Mouse (Mus musculus): ENCODE measurements at regions not wholly inside any gene's neighbourhood (a gene's known extent, or its start where the extent isn't known, plus 50 kb on each side); places are given as distances from the start of the nearest gene placed in this dataset.

DNA sequence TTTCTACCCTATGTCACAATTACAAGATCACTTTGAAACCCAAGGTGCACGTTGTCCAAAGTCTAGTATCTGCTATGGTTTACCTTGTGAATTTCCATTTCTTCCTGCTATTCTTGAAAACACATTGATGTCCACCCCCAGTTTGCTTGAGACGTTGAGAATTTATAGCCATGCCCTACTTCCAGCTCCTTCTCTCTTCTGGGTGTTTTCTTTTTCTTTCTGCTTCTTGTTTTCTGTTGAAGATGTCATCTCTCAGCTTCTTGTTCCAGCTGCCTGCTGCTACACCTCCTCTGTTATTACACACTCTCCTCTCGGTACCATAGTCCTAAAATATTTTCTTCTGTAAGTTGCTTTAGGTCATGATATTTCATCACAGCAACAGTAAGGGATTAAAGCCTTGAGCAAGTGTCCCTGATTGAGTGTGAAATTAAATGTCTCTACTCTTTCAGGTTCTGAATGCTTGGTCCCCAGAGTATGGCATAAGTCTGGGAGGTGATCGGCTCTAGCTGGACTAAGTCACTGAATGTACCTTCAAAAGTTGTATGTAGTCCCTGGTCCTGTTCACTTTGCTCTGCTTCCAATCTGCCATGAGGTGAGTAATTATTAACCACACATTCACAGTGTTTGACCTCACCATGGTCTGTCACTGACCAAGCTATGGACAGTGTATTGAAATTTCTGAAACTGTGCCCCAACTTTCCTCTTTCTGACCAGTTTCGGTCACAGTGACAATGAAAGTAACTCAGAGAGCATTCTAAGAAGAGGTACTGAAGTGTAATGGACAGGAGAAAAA, 718.1 kb downstream of the Epm2a start:
- Histone ChIP-seq H3K27ac (ENCODE audit: low read depth) (no peak overlapping the region), H3K36me3 (ENCODE audit: control insufficient read depth, insufficient read depth, low read length) (no peaks in the 10 kb centered on the region), H3K9me3 (ENCODE audit: control insufficient read depth, low read length) (no peaks in the 10 kb centered on the region), H3K9ac (ENCODE audit: low read length) (no peak overlapping the region), H3K4me3 (ENCODE audit: low read depth, low read length) (no peak overlapping the region), H3K4me2 (ENCODE audit: low read length) (no peak overlapping the region), H3K4me1 (replicated peaks; ENCODE audit: control insufficient read depth, insufficient read depth, low read length) (no peaks in the 10 kb centered on the region), H3K27me3 (replicated peaks; ENCODE audit: control insufficient read depth, insufficient read depth, low read length) (no peaks in the 10 kb centered on the region)
- DNase-seq (ENCODE audit: low spot score) (no peak), ATAC-seq (replicated peaks; ENCODE audit: low FRiP score, low TSS enrichment, low read depth) (no peak)
- WGBS = 81% methylated on average over 5 of the region's 5 CpGs

DNA sequence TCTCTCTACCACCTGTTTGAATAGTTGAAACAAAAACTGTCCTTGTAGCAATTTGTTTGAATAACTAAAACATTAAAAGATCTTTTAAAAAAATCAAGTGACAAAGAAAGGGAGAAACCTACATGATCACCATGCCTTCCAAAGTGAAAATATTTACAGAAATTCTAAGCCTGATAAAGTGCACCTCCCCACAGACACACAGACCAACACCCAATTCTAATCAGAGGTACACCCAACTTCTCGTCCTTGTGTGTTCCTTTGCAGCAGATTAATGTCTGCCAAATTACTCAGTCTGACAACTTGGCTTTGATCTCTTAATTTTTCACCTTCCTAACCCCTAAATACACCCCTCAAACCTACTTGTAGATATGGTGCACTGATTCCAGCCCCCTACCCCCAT, 719.1 kb downstream of the Epm2a start:
- no peaks in the 10 kb centered on the region for H3K27me3 ChIP-seq (replicated peaks; ENCODE audit: control insufficient read depth, insufficient read depth, low read length)
- ATAC-seq (replicated peaks; ENCODE audit: low FRiP score, low TSS enrichment, low read depth) (no peak), DNase-seq (ENCODE audit: low spot score) (no peak)
- no peak overlapping the region for H3K27ac ChIP-seq (ENCODE audit: low read depth)
- no peaks in the 10 kb centered on the region for H3K9me3 ChIP-seq (ENCODE audit: control insufficient read depth, low read length)
- no peak overlapping the region for H3K9ac ChIP-seq (ENCODE audit: low read length)
- no peak overlapping the region for H3K4me3 ChIP-seq (ENCODE audit: low read depth, low read length)
- H3K4me2 ChIP-seq (ENCODE audit: low read length) = no peak overlapping the region
- no peaks in the 10 kb centered on the region for H3K4me1 ChIP-seq (replicated peaks; ENCODE audit: control insufficient read depth, insufficient read depth, low read length)
- 54% methylated on average over 1 of the region's 1 CpGs for WGBS
- H3K36me3 ChIP-seq (ENCODE audit: control insufficient read depth, insufficient read depth, low read length) = no peaks in the 10 kb centered on the region

DNA sequence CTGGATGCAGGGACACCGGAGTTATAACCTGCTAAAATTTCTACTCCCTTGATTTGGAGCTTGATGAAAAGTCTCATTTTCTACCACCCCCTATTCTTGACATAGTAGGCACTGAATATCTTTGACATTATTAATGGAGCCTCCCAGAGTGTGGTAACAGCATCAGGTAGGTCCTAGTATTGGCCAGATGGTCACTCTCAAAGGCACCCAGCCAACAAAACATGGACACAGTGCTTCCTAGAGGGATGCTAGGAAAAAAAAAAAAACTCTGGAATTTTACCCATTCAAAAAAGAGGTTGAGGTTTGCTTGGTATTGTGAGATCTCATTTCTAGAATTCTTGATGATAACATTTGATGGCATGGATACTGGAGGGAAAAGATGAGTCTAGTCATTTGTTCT, 740.8 kb downstream of the Epm2a start:
- Histone ChIP-seq H3K9ac (ENCODE audit: low read length) (no peak overlapping the region), H3K27ac (ENCODE audit: low read depth) (no peak overlapping the region), H3K27me3 (replicated peaks; ENCODE audit: control insufficient read depth, insufficient read depth, low read length) (no peaks in the 10 kb centered on the region), H3K36me3 (ENCODE audit: control insufficient read depth, insufficient read depth, low read length) (no peaks in the 10 kb centered on the region), H3K4me2 (ENCODE audit: low read length) (no peak overlapping the region), H3K4me1 (replicated peaks; ENCODE audit: control insufficient read depth, insufficient read depth, low read length) (no peaks in the 10 kb centered on the region), H3K4me3 (ENCODE audit: low read depth, low read length) (no peak overlapping the region), H3K9me3 (ENCODE audit: control insufficient read depth, low read length) (no peaks in the 10 kb centered on the region)
- WGBS = 97% methylated on average over 1 of the region's 1 CpGs
- DNase-seq (ENCODE audit: low spot score) = no peak
- no peak for ATAC-seq (replicated peaks; ENCODE audit: low FRiP score, low TSS enrichment, low read depth)

DNA sequence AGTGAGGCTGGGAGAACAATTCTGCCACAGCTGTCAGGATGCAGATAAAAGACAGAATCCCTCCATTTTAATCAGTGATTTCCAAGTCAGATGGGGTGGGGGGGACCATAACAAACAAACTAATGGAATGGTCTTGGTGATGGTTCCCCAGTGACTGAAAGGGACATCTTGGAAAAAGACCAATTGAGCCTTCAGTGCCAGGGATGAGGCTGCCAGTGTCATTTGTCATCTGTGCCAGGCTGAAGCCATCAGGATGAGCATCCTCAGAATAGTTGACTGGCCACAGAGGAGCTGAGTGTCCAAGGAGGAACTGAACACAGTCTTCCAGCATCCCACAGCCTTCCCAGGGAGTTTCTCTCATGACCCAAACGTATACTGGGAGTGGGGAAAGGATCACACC, 749.3 kb downstream of the Epm2a start:
- Histone ChIP-seq H3K9me3 (ENCODE audit: control insufficient read depth, low read length) (no peaks in the 10 kb centered on the region), H3K36me3 (ENCODE audit: control insufficient read depth, insufficient read depth, low read length) (no peaks in the 10 kb centered on the region), H3K27me3 (replicated peaks; ENCODE audit: control insufficient read depth, insufficient read depth, low read length) (no peaks in the 10 kb centered on the region), H3K4me1 (replicated peaks; ENCODE audit: control insufficient read depth, insufficient read depth, low read length) (no peaks in the 10 kb centered on the region), H3K4me3 (ENCODE audit: low read depth, low read length) (no peak overlapping the region), H3K4me2 (ENCODE audit: low read length) (no peak overlapping the region), H3K9ac (ENCODE audit: low read length) (no peak overlapping the region), H3K27ac (ENCODE audit: low read depth) (no peak overlapping the region)
- WGBS = 60% methylated on average over 1 of the region's 1 CpGs
- ATAC-seq (replicated peaks; ENCODE audit: low FRiP score, low TSS enrichment, low read depth) = no peak
- no peak for DNase-seq (ENCODE audit: low spot score)

DNA sequence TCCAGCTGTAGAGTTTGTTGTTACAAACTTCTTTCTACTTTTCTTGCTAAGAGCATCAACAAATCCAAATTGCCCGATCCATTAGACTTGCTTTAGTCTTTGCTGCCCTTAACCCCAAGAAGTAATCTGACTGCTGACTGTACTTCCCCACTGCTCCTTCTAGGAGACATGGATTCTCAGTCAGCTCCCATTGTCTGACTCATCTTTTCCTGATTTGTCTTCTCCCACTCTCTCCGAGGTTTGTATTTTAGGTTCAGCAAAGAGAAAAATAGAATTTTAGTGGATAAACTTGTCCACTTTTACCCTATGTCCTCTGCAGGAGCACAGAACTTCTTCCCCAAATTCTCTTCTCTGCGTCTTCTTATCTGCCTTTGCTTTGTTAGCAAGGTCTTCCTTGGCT, 753.5 kb downstream of the Epm2a start:
- no peak overlapping the region for H3K4me2 ChIP-seq (ENCODE audit: low read length)
- WGBS = 86% methylated on average over 3 of the region's 3 CpGs
- no peak overlapping the region for H3K27ac ChIP-seq (ENCODE audit: low read depth)
- H3K9me3 ChIP-seq (ENCODE audit: control insufficient read depth, low read length) = no peaks in the 10 kb centered on the region
- DNase-seq (ENCODE audit: low spot score) (no peak), ATAC-seq (replicated peaks; ENCODE audit: low FRiP score, low TSS enrichment, low read depth) (no peak)
- no peak overlapping the region for H3K9ac ChIP-seq (ENCODE audit: low read length)
- H3K4me3 ChIP-seq (ENCODE audit: low read depth, low read length) = no peak overlapping the region
- H3K36me3 ChIP-seq (ENCODE audit: control insufficient read depth, insufficient read depth, low read length) = no peaks in the 10 kb centered on the region
- no peaks in the 10 kb centered on the region for H3K27me3 ChIP-seq (replicated peaks; ENCODE audit: control insufficient read depth, insufficient read depth, low read length)
- H3K4me1 ChIP-seq (replicated peaks; ENCODE audit: control insufficient read depth, insufficient read depth, low read length) = no peaks in the 10 kb centered on the region

DNA sequence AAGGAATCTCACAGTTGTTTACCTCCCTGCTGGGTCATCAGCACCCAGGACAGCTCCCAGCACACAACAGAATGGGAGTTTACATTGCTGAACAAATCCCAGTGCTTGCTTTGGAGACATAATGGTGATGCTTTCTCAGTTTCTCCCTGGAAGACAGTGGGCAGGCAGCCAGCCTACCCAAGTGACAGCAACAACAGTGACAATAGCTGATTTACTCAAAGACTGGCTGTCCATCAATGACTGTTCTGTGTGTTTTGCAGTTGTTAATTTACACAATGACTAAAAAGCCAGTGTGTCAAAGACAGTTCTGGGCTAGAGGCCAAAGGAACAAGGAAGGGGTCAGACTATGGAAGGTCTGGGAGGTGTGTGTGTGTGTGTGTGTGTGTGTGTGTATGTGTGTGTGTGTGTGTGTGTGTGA, 762.2 kb downstream of the Utrn start:
- Histone ChIP-seq H3K4me2 (ENCODE audit: low read length) (no peak overlapping the region), H3K4me1 (replicated peaks; ENCODE audit: control insufficient read depth, insufficient read depth, low read length) (no peaks in the 10 kb centered on the region), H3K27me3 (replicated peaks; ENCODE audit: control insufficient read depth, insufficient read depth, low read length) (no peaks in the 10 kb centered on the region), H3K4me3 (ENCODE audit: low read depth, low read length) (no peak overlapping the region), H3K27ac (ENCODE audit: low read depth) (no peak overlapping the region), H3K9me3 (ENCODE audit: control insufficient read depth, low read length) (no peaks in the 10 kb centered on the region), H3K9ac (ENCODE audit: low read length) (no peak overlapping the region), H3K36me3 (ENCODE audit: control insufficient read depth, insufficient read depth, low read length) (no peaks in the 10 kb centered on the region)
- DNase-seq (ENCODE audit: low spot score) = peak; percentile 79
- ATAC-seq (replicated peaks; ENCODE audit: low FRiP score, low TSS enrichment, low read depth) = no peak

DNA sequence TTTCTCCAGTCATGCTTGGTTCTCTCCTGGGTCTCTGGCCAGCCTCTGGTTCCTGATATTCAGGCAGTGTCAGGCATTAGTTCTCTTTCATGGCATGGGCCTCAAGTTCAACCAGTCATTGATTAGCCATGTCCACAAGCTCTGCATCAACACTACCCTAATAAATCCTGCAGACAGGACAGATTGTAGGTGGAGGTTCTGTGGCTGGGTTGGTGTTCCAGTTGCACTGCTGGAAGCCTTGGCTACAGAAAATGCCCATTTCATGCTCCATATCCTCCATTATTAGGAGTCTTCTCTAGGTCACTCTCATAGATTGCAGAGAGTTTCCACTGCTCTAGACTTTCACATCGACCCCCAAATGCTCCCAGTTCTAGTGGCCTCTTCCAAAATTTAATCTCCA, 757.4 kb downstream of the Utrn start:
- H3K9ac ChIP-seq (ENCODE audit: low read length) = no peak overlapping the region
- no peak for DNase-seq (ENCODE audit: low spot score)
- no peaks in the 10 kb centered on the region for H3K36me3 ChIP-seq (ENCODE audit: control insufficient read depth, insufficient read depth, low read length)
- ATAC-seq (replicated peaks; ENCODE audit: low FRiP score, low TSS enrichment, low read depth) = no peak
- no peaks in the 10 kb centered on the region for H3K4me1 ChIP-seq (replicated peaks; ENCODE audit: control insufficient read depth, insufficient read depth, low read length)
- no peaks in the 10 kb centered on the region for H3K9me3 ChIP-seq (ENCODE audit: control insufficient read depth, low read length)
- no peak overlapping the region for H3K27ac ChIP-seq (ENCODE audit: low read depth)
- H3K4me3 ChIP-seq (ENCODE audit: low read depth, low read length) = no peak overlapping the region
- H3K4me2 ChIP-seq (ENCODE audit: low read length) = no peak overlapping the region
- H3K27me3 ChIP-seq (replicated peaks; ENCODE audit: control insufficient read depth, insufficient read depth, low read length) = no peaks in the 10 kb centered on the region
- 83% methylated on average over 1 of the region's 1 CpGs for WGBS

DNA sequence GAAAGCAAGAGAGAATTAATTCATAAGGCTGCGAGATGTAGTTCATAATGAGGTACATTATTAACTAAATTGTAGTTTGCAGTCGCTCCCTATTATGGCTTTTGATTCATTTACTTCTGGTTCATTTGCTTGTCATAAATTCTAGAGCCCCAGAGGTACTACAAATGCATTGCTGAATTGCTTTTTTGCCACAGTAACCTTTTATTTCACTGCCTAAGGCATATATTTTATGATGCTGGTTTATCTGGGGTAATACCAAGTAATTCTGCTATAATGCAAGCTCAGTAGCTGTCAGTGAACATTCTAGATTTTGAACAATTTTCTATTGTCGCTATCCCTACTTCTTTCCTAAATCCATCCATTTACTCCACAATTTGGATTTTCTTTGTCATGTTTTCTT, 753.4 kb downstream of the Utrn start:
- ATAC-seq (replicated peaks; ENCODE audit: low FRiP score, low TSS enrichment, low read depth) (no peak), DNase-seq (ENCODE audit: low spot score) (no peak)
- Histone ChIP-seq H3K4me2 (ENCODE audit: low read length) (no peak overlapping the region), H3K4me3 (ENCODE audit: low read depth, low read length) (no peak overlapping the region), H3K4me1 (replicated peaks; ENCODE audit: control insufficient read depth, insufficient read depth, low read length) (no peaks in the 10 kb centered on the region), H3K9ac (ENCODE audit: low read length) (no peak overlapping the region), H3K27ac (ENCODE audit: low read depth) (no peak overlapping the region), H3K36me3 (ENCODE audit: control insufficient read depth, insufficient read depth, low read length) (no peaks in the 10 kb centered on the region), H3K27me3 (replicated peaks; ENCODE audit: control insufficient read depth, insufficient read depth, low read length) (no peaks in the 10 kb centered on the region), H3K9me3 (ENCODE audit: control insufficient read depth, low read length) (no peaks in the 10 kb centered on the region)
- WGBS = 92% methylated on average over 3 of the region's 3 CpGs

DNA sequence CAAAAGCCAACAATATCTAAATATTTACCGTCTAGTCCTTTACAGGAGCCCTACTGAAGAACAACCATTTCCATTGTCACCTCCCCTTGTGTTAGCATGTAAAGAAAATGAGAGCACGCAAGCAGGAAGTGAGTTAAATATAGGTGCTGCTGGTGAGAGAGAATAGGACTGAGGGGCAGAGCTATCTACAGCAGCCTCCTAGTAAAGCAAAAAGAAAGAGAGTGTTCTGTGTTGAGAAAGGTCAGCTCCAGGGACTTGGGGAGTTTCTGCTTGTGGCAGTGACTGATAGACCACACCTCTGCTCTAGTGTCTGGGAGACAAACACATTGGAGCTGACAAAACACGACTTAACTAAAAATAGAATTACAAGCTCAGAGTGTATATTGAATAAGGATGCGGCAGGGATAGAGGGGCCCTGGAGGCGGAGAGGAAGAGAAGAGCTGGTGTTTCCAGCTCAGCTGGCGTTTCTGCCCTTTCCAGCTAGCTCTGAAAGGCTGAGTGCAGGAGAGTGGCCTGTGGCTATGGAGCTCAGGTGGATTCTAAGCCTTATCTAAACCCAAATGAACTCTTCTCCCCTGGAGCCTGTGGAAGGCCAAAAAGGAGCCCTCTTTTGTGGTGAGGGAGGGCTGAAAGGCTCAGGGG, 752.4 kb downstream of the Utrn start:
- Histone ChIP-seq H3K4me2 (ENCODE audit: low read length) (no peak overlapping the region), H3K27ac (ENCODE audit: low read depth) (no peak overlapping the region), H3K4me1 (replicated peaks; ENCODE audit: control insufficient read depth, insufficient read depth, low read length) (no peaks in the 10 kb centered on the region), H3K9me3 (ENCODE audit: control insufficient read depth, low read length) (no peaks in the 10 kb centered on the region), H3K36me3 (ENCODE audit: control insufficient read depth, insufficient read depth, low read length) (no peaks in the 10 kb centered on the region), H3K9ac (ENCODE audit: low read length) (no peak overlapping the region), H3K27me3 (replicated peaks; ENCODE audit: control insufficient read depth, insufficient read depth, low read length) (no peaks in the 10 kb centered on the region), H3K4me3 (ENCODE audit: low read depth, low read length) (no peak overlapping the region)
- WGBS = 53% methylated on average over 6 of the region's 6 CpGs
- DNase-seq (ENCODE audit: low spot score) = no peak
- no peak for ATAC-seq (replicated peaks; ENCODE audit: low FRiP score, low TSS enrichment, low read depth)

All from intestine, embryonic 14.5 days (tissue).